Mouse (Mus musculus) lung, adult 18-20 months (tissue): ENCODE measurements around the gene 6430571L13Rik.
A peak's percentile ranks its signal among the peaks of the same experiment; 100 is the strongest.

Experiments
- DNase-seq, 2 experiments: peaks; one replicate each; pipeline ENCODE4 v3.0.0; 2022; ENCODE audit warnings: mixed read lengths in 2 of 2

6430571L13Rik gene

DNA sequence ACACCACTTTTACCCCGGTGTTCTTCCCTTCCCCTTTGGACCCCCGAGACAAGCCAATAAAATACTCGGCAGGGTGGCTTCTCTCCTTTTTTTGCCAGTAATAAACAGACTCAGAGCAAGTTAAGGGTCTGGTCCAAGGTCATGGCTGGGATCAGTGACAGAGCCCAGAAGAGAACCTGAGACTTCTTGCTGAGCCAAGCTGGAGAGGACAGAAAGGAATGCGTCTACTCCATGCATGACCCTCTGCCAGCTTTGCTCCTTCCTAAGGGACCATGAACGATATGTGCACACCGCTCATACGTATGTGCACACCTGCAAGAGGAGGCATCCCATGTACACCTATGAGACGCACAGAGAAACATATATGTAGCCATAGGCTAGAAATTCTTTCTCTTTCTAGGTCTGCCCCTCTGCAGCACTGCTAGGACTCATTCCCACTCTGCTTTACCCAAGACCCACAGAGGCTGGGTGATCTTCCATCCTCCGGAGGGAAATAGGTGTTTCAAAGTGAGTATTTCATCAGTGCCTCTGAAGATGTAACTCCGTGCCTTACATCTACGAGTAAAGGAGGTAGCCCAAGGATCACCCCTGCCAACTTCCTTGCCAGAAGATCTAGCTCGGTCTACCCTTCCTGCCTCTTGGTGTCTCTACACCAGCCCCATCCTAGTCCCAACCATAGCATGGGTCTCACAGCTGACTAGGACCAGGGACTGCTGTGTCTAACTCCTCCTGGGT is 676 bp downstream of the 6430571L13Rik start:
- DNase-seq, result no peak

DNA sequence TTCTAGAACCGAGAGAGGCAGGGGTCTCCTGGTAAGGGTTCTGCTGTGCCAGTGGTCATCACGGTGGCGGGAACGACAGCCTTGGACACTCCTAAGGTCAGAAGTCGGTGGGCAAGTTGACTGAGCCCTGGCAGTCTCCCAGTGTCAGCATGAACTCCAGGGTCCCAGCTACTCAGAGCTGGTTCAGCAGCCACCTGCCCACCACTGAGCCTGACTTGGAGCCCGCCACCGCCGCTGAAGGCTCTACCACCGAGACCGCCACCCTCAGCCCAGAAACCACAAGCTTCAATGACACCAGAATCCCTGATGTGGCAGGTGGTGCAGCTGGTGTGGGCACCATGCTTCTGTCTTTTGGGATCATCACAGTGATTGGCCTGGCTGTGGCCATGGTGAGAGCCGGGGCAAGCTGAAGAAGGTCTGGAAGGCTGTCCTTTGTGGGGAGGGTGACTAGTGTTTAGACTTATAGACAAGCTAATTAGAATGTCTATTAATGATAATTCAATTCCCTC is 1.9 kb downstream of the 6430571L13Rik start:
- no peak for DNase-seq

DNA sequence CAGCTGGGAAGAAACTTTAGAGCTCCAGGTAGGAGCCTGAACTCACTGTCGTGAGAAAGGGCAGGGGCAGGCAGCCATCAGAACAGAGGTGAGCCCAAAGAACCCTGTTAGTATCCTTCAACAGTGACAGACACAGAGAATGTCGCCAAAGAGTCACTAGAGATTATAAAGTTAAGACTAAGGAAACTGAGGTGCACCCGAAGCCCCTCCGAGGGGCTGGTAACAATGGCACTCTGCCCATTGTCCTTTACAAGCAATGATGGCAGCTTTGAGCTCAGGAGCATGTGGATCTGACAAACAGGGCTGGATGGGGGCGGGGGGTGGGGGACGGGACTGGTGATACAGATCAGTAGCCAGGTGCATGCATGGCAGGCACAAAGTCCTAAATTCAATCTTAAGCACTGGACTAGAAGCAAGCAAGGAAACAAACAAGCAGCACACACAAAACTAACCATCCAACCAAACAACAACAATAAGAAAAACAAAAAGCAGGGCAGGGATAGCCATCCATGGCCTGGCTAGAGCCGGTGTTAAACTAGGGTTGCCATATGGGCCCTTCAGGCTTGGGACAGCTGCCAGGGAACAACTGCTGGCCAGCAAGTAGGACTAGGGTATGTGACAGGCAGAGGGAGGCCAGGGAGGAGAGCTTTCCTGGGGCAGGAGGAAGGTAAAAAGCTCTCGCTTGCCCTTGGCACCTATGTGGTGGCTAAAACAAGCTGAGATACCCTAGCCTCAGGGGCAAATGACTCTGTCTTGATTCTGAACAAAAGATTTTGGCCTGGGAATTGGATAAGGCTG is 2.9 kb downstream of the 6430571L13Rik start:
- DNase-seq, result no peak

DNA sequence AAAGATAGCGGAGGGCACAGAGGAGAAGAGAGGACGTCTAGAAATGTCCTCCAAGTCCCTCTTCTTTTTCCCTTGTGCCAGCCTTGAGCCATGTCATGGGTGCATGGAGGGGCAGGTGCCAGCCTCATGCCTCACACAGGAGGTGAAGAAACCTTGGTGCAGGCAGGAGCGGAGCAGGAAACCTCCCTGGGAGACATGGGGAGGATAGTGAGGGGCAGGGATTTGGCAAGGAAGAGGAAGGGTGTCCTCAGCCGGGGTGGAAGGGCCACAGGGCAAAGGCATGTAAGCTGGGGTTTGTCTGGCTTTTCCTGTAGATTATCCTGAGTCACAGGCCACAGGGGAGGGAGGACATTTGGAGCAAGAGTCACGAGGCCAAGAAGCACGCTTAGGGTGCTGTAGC is 3.6 kb downstream of the 6430571L13Rik start:
- no peak for DNase-seq

DNA sequence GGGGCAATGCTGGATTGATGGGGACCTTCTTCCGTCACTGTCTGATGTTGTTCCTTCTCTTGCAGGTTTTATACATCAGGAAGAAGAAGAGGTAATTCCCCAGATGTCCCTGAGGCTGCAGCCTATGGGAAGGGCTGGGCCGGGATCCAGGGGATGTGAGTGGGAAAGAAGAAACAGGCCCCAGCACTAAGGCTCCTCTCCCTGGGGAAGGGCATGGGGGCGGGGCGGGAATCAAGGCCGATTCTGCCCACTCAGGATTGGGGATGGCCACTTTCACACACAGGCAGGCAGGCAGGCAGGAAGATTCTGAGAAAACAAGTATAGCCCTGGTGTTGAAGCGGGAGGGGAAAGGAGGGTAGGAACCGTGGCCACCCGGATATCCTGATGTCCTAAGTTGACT is 5.7 kb downstream of the 6430571L13Rik start:
- DNase-seq, result no peak

GRCm38 (mm10) chr9:107347586-107348183 is 7.3 kb downstream of the 6430571L13Rik start:
- no peak for DNase-seq

DNA sequence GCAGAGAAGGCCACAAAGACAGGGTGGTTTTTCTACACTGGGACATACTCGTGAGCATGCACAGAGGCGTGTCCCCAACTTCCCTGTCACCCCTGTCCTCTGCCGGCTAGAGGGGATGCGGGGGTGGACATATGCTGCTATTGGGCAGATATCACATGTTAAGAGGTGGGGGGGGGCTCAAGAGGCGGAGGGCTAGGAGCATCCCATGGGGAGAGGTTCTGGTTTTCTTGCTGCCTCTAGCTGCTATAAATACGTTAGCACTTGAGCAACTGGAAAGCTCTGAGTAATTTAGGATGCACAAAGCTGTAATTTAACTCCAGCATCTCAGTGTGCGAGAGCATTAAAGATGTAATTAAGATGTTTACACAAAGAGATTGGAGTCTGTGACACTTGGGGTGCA is 8.9 kb downstream of the 6430571L13Rik start:
- DNase-seq, result no peak

DNA sequence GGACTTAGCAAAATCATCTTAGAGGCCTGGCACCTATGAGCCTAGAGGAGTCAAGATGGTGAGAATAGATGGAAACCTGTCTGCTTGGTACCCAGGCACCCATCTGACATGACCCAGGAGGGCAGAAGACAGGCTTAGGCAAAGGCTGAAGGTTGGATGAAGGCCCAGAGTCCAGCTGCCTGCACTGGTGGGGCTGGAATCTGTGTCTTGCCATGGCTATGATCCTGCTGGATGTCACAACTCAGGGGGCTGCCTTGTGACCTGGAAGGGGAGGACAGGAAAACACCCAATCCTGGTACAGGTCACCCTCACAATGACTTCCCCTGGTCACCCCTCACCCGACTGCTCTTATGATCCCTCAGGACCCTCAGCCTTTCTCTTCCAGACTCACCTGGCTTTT is 14.4 kb downstream of the 6430571L13Rik start:
- DNase-seq, result no peak

DNA sequence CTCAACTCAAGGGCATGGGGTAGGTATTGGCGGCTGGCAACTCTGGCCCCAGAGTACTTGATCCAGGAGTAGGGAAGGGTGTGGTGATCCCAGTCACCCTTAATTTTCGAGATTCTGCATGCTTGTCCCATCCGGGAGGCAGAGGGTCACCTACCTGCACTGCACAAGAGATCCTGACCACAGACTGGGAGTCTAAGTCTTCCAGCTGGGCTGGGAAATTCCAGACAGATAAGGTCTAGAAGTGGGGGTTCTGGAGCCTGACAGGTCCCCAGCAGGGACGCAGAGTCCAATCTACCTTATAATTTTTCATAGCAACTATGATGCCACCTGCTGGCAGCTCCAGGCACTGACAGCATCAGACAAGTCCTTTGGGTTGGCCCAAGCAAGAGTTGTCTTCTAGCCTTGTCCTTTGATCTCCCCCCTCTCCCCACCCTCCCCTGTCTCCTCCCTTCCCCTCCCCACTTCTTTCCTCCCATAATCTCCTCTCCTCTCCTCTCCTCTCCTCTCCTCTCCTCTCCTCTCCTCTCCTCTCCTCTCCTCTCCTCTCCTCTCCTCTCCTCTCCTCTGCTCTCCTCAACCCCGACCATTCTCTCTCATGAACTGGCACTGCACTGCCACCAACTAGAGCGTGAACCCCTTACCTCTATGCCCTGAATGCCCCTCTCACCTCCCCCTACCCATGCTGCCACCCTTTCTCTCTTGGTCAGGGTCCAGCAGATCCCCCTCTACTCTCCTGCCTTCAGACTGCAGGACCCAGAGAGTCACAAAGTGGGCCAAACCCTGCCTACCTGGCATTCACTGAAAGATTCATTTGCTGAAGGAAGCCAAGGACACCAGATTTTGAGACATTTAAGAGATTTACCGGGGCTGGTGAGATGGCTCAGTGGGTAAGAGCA is 15.7 kb downstream of the 6430571L13Rik start:
- peak; percentile 45 to 63 for DNase-seq

DNA sequence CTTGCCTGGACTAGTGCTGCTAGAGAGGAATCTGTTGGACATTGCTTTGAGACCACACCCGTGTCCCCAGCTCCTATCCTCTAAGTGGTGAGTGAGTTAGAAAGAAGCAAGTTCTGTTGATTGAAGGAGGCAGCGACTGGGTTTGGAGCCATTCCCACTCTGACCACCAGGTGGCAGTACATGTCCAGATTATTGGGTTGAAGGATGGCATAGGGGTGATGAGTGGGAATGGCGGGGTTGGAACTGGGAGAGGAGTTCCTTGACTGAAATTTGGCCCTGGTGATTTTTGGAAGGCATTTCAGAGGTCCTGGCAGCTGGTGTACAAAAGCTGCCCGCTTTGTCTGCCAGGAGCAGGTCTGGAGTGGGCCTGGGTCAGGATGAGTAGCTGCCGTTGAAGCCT is 17.2 kb downstream of the 6430571L13Rik start:
- peak; percentile 56 to 60 for DNase-seq

- DNase-seq, result no peak
These were observed 20.6 kb downstream of the 6430571L13Rik start for GRCm38 (mm10) chr9:107360989-107361388.

- DNase-seq, result peak; percentile 20 to 34
These were observed 26.2 kb downstream of the 6430571L13Rik start for GRCm38 (mm10) chr9:107366644-107367043.

- DNase-seq, result no peak
These were observed 27.9 kb downstream of the 6430571L13Rik start for GRCm38 (mm10) chr9:107368302-107368701.

GRCm38 (mm10) chr9:107369270-107370105 is 29.1 kb downstream of the 6430571L13Rik start:
- no peak for DNase-seq

DNA sequence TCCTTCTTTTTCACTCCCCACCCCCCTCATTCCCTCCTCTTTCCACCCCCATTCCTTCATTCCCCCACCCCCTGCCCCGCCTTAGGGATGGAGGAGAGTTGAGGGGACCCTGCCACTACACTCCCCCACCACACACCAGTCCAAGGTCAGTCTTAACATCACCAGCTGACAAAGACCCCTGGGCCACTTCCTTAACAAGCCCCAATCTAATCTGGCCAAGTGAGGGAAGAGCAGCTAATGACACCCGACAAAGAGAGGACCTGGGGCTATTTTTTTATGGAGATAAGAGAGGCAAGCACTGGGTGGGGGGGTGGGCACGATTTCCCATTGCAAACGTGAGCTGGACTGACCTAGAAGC is 29.7 kb downstream of the 6430571L13Rik start:
- DNase-seq, result no peak

DNA sequence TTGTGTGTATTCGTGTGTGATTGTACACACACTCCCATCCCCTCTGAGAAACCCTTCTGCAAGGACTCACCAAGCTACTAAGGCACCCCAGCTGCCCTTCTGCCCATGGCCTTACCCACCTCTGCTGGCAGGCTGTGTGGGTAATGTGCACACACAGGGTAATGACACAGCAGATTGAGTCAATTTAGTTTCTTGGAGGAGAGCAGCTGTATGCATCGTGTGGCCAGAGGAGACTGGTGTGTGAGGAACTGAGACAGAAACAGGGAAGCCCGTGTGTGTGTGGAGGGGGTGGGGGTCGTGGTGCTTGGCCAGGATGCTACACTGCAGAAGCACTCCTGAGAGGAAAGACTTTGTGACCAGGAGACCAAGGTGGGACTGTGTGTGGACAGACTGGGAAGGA is 32.0 kb downstream of the 6430571L13Rik start:
- no peak for DNase-seq

DNA sequence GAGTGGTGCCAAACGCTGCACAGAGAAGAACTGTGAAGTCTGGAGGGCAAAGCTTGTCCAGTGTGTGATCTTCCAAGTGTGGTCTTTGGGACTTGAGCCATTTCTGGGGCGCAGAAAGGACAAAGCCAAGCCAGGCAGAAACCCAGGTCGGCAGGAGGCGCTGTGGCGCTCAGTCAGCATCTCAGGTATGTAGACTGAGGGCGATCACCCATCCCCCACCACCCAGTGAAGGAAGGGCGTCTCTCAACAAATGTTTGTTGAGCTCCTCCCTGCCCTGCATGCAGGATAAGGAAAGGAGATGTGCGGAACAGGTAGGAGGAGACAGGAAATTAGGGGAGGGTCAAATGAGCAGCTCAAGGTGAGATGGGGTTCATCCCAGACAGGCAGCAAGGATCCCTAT is 34.2 kb downstream of the 6430571L13Rik start:
- DNase-seq, result no peak

DNA sequence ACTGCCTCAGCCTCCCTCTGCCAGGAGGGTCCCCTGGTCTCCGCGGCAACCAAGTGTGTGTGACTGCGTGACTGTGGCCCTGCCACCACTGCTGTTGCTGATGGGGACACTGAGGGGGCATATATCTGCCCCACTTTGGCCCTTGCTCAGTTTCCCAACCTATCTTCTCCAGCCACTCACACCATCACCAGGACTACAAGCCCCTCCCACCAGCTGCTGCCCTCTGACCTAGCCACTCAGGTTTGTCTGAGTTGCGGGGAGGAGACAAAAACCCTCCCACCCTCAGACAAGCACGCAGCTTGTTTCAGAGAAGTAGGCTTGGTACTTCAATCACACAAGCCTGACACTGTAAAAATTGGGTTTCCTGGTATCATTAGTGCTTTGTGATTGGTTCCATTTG is 35.0 kb downstream of the 6430571L13Rik start:
- no peak for DNase-seq

DNA sequence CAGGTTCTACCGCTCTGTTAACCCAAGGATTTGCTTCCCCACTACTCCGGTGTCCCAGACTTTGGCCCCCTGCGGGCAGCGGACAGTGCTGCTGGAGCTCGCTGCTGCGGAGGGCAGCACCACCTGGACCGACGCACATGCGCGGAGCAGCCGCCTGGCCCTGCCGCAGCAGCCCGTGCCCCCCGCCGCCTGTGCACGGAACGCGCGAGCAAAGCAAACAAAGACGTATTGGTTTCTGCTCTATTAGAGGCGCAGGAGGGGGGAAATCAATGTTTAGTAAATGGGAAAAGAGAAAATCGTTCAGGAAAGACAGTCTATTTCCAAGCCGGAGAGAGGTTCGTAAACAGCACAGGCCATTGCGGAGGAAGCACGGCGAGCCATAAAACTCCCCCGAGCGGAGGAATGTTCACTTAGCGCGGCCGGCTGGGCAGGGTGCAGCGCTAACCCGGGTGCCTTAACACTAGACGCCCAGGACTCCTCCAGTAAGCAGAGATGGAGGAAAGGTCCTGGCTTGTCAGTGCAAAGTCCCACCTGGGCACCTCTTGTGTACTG is 37.6 kb downstream of the 6430571L13Rik start:
- no peak for DNase-seq

DNA sequence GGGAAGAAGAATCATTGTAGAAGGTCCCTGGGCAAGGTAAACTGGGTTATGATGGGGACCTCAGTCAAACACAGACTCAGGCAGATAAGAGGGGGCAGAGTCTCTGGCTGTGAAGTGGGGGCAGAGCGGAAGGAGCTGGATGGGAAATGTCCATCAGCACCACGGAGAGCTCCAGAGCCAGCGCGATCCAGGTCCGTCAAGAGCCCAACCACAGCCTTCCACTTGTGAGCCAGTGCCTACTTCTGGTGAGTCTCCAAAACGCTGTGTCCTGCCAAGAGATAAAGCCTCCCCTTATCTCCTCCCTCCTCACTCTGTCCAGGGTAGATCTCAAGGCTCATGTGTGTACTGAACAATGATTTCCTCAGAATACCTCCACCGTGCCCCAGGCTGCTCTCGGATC is 41.3 kb downstream of the 6430571L13Rik start:
- no peak for DNase-seq

DNA sequence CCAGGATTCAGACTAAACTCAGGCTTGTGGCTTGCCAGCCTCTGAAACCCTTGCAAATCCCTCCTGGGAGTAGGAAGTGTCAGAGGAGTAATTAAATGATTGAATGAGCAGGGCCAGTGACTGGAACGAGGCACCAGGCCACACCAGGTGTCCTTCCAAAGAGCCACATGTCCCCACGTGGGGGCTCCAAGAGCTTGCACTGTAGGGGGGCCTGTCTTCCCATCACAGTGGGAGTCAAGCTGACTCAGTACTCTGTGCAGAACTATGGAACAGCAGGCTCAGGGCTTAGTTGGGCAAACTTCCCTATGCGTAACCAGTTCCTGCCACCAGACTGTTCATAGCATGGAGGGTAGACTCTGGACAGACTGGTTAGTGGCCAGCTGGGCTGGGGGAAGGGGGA is 44.0 kb downstream of the 6430571L13Rik start:
- DNase-seq, result no peak
